Mouse (Mus musculus) embryonic facial prominence, embryonic 13.5 days (tissue): ENCODE data around the gene Osbpl9. TPM values are rescaled to one million over a fixed set of nuclear protein-coding genes. Genes with fewer than 3 reads are reported as not detected.

Experiments used
- ATAC-seq: fragments of 200-750 bp; cut with Nextera tagmentation; 2 replicates; pipeline ENCODE4 v1.8.0; 2017; ENCODE audit warnings: low read depth; ENCODE audit not compliant: insufficient number of reproducible peaks, insufficient read depth, low FRiP score, low TSS enrichment
- H3K27ac ChIP-seq: fragments of 300-500 bp; sonication (generic); 2 replicates; pipeline ENCODE4 v1.5.1; 2015; ENCODE audit warnings: moderate library complexity, mild to moderate bottlenecking, inconsistent platforms
- H3K27me3 ChIP-seq: fragments of 300-500 bp; sonication (generic); 2 replicates; pipeline ENCODE4 v1.6.1; 2015; ENCODE audit warnings: mild to moderate bottlenecking, inconsistent platforms
- H3K36me3 ChIP-seq: fragments of 300-500 bp; sonication (generic); 2 replicates; pipeline ENCODE4 v1.6.1; 2015; ENCODE audit warnings: mild to moderate bottlenecking, inconsistent platforms
- H3K4me1 ChIP-seq: fragments of 300-500 bp; sonication (generic); 2 replicates; pipeline ENCODE4 v1.6.1; 2015; ENCODE audit warnings: inconsistent platforms
- H3K4me2 ChIP-seq: fragments of 300-500 bp; sonication (generic); 2 replicates; pipeline ENCODE4 v1.6.1; 2015; ENCODE audit warnings: moderate library complexity, mild to moderate bottlenecking, inconsistent platforms
- H3K4me3 ChIP-seq: fragments of 300-500 bp; sonication (generic); 2 replicates; pipeline ENCODE4 v1.5.1; 2015; ENCODE audit warnings: mild to moderate bottlenecking, inconsistent platforms
- H3K9ac ChIP-seq: fragments of 300-500 bp; sonication (generic); 2 replicates; pipeline ENCODE4 v1.6.1; 2015; ENCODE audit warnings: mild to moderate bottlenecking, inconsistent platforms
- H3K9me3 ChIP-seq: fragments of 300-500 bp; sonication (generic); 2 replicates; pipeline ENCODE4 v1.6.1; 2016; ENCODE audit warnings: inconsistent platforms
- WGBS: fragments of 180-500 bp; shearing (Covaris S2); methylation state at CpG from one replicate; pipeline ENCODE4 v1.1.7; 2015; ENCODE audit warnings: mixed read lengths; 5-methylcytosine and 5-hydroxymethylcytosine counted together
- polyA plus RNA-seq: library from polyadenylated mRNA; unstranded; fragments of >200 nt; fragmentation: Nextera tagmentation; extraction: Ambion mirVana; gene quantifications from 2 replicates; pipeline ENCODE4 v1.2.1, GENCODE M21; 2015

Gene Osbpl9
- polyA plus RNA-seq, 1 experiment from 2014 or later: 68.2 TPM

GRCm38 (mm10) chr4:109057640-109058039 is 144.4 kb downstream of the Osbpl9 start:
- peaks cover 83% of the 10 kb centered on the region for H3K36me3 ChIP-seq
- 89% methylated on average over 8 of the region's 8 CpGs for WGBS
- ATAC-seq: no peak

DNA sequence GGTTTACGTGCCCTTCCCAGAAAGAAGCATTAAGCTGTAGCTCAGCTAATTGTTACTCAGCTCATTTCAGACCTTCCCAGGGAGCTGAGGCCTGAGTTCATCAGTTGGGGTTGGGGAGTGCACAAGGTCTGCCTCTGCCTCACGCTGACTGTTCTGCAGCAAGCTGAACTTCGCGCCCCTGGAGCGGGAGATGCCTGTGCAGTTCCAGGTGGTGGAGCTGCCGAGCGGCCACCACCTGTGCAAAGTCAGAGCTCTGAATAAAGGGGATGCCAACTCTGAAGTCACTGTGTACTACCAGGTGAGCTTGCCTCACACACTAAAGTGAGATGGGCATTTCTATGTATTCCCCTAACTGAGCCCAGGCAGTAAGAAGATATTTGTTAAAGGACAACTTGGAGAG is 145.7 kb downstream of the Osbpl9 start:
- Histone ChIP-seq H3K9me3 (no peaks in the 10 kb centered on the region), H3K4me2 (no peak overlapping the region), H3K9ac (no peak overlapping the region), H3K36me3 (peaks cover 79% of the 10 kb centered on the region), H3K27me3 (no peaks in the 10 kb centered on the region), H3K4me3 (no peak overlapping the region), H3K27ac (no peak overlapping the region), H3K4me1 (no peaks in the 10 kb centered on the region)
- WGBS: 85% methylated on average over 7 of the region's 7 CpGs
- no peak for ATAC-seq

More at GRCm38 (mm10) chr4:109057640-109058039, 144.4 kb downstream of the Osbpl9 start:
- Histone ChIP-seq H3K27ac (no peak overlapping the region), H3K4me2 (no peak overlapping the region), H3K4me1 (no peaks in the 10 kb centered on the region), H3K9ac (no peak overlapping the region), H3K9me3 (no peaks in the 10 kb centered on the region), H3K27me3 (no peaks in the 10 kb centered on the region), H3K4me3 (no peak overlapping the region)

- H3K27ac ChIP-seq: no peak overlapping the region
- no peak for ATAC-seq
- no peaks in the 10 kb centered on the region for H3K4me1 ChIP-seq
- H3K27me3 ChIP-seq: no peaks in the 10 kb centered on the region
- H3K36me3 ChIP-seq: peaks cover 78% of the 10 kb centered on the region
- H3K4me3 ChIP-seq: no peak overlapping the region
- H3K4me2 ChIP-seq: no peak overlapping the region
- WGBS: 79% methylated on average over 9 of the region's 9 CpGs
- no peaks in the 10 kb centered on the region for H3K9me3 ChIP-seq
- H3K9ac ChIP-seq: no peak overlapping the region
These were observed 148.1 kb downstream of the Osbpl9 start for GRCm38 (mm10) chr4:109054003-109054402.

- H3K9ac ChIP-seq: no peak overlapping the region
These were observed 149.8 kb downstream of the Osbpl9 start for GRCm38 (mm10) chr4:109052282-109052681.

DNA sequence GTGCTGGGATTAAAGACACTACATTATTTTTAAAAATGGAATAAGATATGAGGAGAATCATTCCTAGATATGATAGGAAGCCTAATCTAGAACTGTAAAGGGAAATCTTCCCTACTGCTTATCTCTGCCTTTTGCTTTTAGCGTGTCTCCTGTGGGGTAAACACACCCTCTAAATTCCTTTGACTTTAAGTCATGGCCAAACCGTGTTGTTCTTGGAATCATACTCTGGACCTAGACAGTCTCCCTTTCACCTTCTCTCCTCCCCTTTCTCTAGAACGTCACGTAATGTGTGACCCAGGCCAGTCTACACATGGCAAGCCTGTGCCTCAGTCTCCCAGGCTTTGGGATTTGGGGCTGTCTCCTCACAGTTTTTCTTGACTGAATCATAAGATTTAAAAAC is 153.8 kb downstream of the Osbpl9 start:
- Histone ChIP-seq H3K4me1 (no peaks in the 10 kb centered on the region), H3K4me3 (no peak overlapping the region), H3K36me3 (peaks cover 79% of the 10 kb centered on the region), H3K27ac (no peak overlapping the region), H3K4me2 (no peak overlapping the region), H3K9me3 (no peaks in the 10 kb centered on the region), H3K27me3 (no peaks in the 10 kb centered on the region), H3K9ac (no peak overlapping the region)
- WGBS: 92% methylated on average over 4 of the region's 4 CpGs
- ATAC-seq: no peak

More at GRCm38 (mm10) chr4:109052282-109052681, 149.8 kb downstream of the Osbpl9 start:
- Histone ChIP-seq H3K4me2 (no peak overlapping the region; the same call in 1 of the 2 replicates), H3K27ac (peak overlapping the region; percentile 39; the same call in 1 of the 2 replicates), H3K9me3 (no peaks in the 10 kb centered on the region), H3K4me1 (no peaks in the 10 kb centered on the region), H3K4me3 (no peak overlapping the region), H3K27me3 (no peaks in the 10 kb centered on the region), H3K36me3 (peaks cover 74% of the 10 kb centered on the region)
- ATAC-seq: no peak
- WGBS: no CpG with 5 or more reads among the region's 1 CpGs

- no peak for ATAC-seq
- H3K9me3 ChIP-seq: no peaks in the 10 kb centered on the region
- no peak overlapping the region for H3K4me2 ChIP-seq
- no peak overlapping the region for H3K9ac ChIP-seq
- no peak overlapping the region for H3K4me3 ChIP-seq
- no peaks in the 10 kb centered on the region for H3K27me3 ChIP-seq
- peaks cover 88% of the 10 kb centered on the region for H3K36me3 ChIP-seq
- H3K27ac ChIP-seq: no peak overlapping the region
- no peaks in the 10 kb centered on the region for H3K4me1 ChIP-seq
- WGBS: 60% methylated on average over 5 of the region's 5 CpGs
These were observed 158.3 kb downstream of the Osbpl9 start for GRCm38 (mm10) chr4:109043756-109044155.

- H3K27ac ChIP-seq: no peak overlapping the region
- H3K4me1 ChIP-seq: no peaks in the 10 kb centered on the region
- H3K9ac ChIP-seq: no peak overlapping the region
- no peaks in the 10 kb centered on the region for H3K27me3 ChIP-seq
- H3K4me2 ChIP-seq: no peak overlapping the region
- 77% methylated on average over 5 of the region's 5 CpGs for WGBS
- no peak overlapping the region for H3K4me3 ChIP-seq
- H3K36me3 ChIP-seq: peaks cover 90% of the 10 kb centered on the region
- no peak for ATAC-seq
- no peaks in the 10 kb centered on the region for H3K9me3 ChIP-seq
These were observed 158.8 kb downstream of the Osbpl9 start for GRCm38 (mm10) chr4:109043294-109043693.

GRCm38 (mm10) chr4:109042739-109043138 is 159.3 kb downstream of the Osbpl9 start:
- H3K9me3 ChIP-seq: no peaks in the 10 kb centered on the region
- H3K4me2 ChIP-seq: no peak overlapping the region
- WGBS: 89% methylated on average over 4 of the region's 4 CpGs
- no peaks in the 10 kb centered on the region for H3K4me1 ChIP-seq
- H3K27me3 ChIP-seq: no peaks in the 10 kb centered on the region
- H3K9ac ChIP-seq: no peak overlapping the region
- H3K27ac ChIP-seq: no peak overlapping the region
- ATAC-seq: no peak
- no peak overlapping the region for H3K4me3 ChIP-seq
- H3K36me3 ChIP-seq: peaks cover 89% of the 10 kb centered on the region

DNA sequence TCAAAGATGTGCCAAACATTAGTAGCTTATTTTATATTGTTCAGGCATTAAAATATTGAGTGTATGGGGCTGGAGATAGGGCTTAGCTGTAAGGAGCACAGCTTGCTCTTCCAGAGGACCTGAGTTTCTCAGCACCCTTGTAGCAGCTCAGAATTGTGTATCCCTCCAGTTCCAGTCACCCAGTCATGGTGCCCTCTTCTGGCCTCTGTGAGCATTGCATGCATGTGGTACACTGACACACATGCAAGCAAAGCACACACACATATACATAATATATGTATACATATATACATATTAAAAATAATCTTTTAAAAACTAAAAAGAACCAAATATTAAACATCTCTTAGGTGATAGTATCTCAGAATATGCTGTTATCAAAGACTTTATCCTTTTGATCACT is 165.7 kb downstream of the Osbpl9 start:
- ATAC-seq: no peak
- H3K27me3 ChIP-seq: no peaks in the 10 kb centered on the region
- H3K36me3 ChIP-seq: peaks cover 61% of the 10 kb centered on the region
- no peak overlapping the region for H3K27ac ChIP-seq
- no peaks in the 10 kb centered on the region for H3K9me3 ChIP-seq
- H3K9ac ChIP-seq: no peak overlapping the region
- no peak overlapping the region for H3K4me3 ChIP-seq
- H3K4me1 ChIP-seq: no peaks in the 10 kb centered on the region
- no peak overlapping the region for H3K4me2 ChIP-seq

- Histone ChIP-seq H3K4me2 (no peak overlapping the region), H3K36me3 (peaks cover 54% of the 10 kb centered on the region), H3K4me1 (no peaks in the 10 kb centered on the region), H3K9me3 (no peaks in the 10 kb centered on the region), H3K27me3 (no peaks in the 10 kb centered on the region), H3K4me3 (no peak overlapping the region), H3K27ac (no peak overlapping the region), H3K9ac (no peak overlapping the region)
- 96% methylated on average over 2 of the region's 2 CpGs for WGBS
- no peak for ATAC-seq
These were observed 171.8 kb downstream of the Osbpl9 start for GRCm38 (mm10) chr4:109030266-109030665.

GRCm38 (mm10) chr4:109029857-109030256 is 172.2 kb downstream of the Osbpl9 start:
- peaks cover 58% of the 10 kb centered on the region for H3K36me3 ChIP-seq
- no peak overlapping the region for H3K9ac ChIP-seq
- no peak for ATAC-seq
- no peak overlapping the region for H3K27ac ChIP-seq
- H3K9me3 ChIP-seq: no peaks in the 10 kb centered on the region
- H3K4me2 ChIP-seq: no peak overlapping the region
- WGBS: 97% methylated on average over 2 of the region's 2 CpGs
- no peaks in the 10 kb centered on the region for H3K27me3 ChIP-seq
- H3K4me1 ChIP-seq: no peaks in the 10 kb centered on the region
- H3K4me3 ChIP-seq: no peak overlapping the region

DNA sequence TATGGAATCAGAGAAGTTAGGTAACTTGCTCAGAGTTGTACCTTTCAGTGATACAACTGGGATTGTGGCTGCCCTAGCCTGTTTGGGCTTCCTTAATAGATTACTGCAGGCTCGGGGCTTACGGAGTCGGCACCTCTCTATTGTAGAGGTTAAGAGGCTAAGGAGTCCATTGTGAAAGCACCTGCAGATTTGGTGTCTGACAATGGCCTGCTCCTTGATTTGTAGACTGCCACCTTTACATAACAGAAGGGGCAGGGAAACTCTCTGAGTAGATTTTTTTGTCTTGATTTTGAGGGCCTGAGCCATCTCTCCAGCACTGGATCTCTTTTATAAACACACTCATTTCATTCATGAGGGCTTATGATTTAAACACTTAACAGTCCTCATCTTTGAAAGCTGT is 175.5 kb downstream of the Osbpl9 start:
- no peaks in the 10 kb centered on the region for H3K9me3 ChIP-seq
- ATAC-seq: no peak
- no peak overlapping the region for H3K4me2 ChIP-seq
- no peak overlapping the region for H3K4me3 ChIP-seq
- no peaks in the 10 kb centered on the region for H3K27me3 ChIP-seq
- H3K9ac ChIP-seq: no peak overlapping the region
- H3K36me3 ChIP-seq: peaks cover 54% of the 10 kb centered on the region
- no peaks in the 10 kb centered on the region for H3K4me1 ChIP-seq
- H3K27ac ChIP-seq: no peak overlapping the region
- 80% methylated on average over 3 of the region's 3 CpGs for WGBS

DNA sequence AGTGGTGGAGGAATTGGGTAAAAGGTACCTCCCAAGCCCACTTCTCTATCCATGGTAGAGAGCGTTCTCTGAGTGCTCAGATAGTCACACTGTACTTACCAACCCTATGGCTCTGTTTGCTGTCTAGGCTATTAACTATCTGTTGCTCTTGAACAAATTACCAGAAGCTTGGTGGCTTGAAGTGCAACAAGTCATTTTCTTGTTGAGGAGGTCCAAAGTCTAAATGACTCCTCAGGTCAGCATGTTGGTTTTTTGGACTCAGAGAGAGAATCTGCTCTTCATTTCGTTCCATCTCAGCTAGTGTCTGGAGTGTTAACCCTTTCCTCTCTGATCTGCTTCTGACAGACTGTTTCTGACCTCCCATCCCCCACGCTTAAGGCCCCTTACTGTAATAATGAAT is 177.0 kb downstream of the Osbpl9 start:
- H3K4me1 ChIP-seq: no peaks in the 10 kb centered on the region
- no peak overlapping the region for H3K27ac ChIP-seq
- 66% methylated on average over 3 of the region's 3 CpGs for WGBS
- no peak for ATAC-seq
- H3K27me3 ChIP-seq: no peaks in the 10 kb centered on the region
- no peak overlapping the region for H3K9ac ChIP-seq
- H3K4me3 ChIP-seq: no peak overlapping the region
- H3K9me3 ChIP-seq: no peaks in the 10 kb centered on the region
- peaks cover 45% of the 10 kb centered on the region for H3K36me3 ChIP-seq
- H3K4me2 ChIP-seq: no peak overlapping the region
